Mouse (Mus musculus) lung, postnatal 0 days (tissue): Measurements from ENCODE around the gene Wrnip1.

Experiments
- CTCF ChIP-seq: IDR thresholded peaks from 2 replicates; pipeline ENCODE4 v1.5.1; 2016; ENCODE audit warnings: antibody characterized with exemption, mild to moderate bottlenecking
- EP300 ChIP-seq: IDR thresholded peaks from 2 replicates; pipeline ENCODE4 v1.6.1; 2016; ENCODE audit warnings: antibody characterized with exemption, mild to moderate bottlenecking, control low read depth

- TF ChIP-seq CTCF (no peak), EP300 (no peak)
Measured at GRCm38 (mm10) chr13:32852539-32852938, 50.7 kb downstream of the Wrnip1 start.
